Mouse (Mus musculus): ENCODE data around the gene Ids. TPM values are rescaled to one million over a fixed set of nuclear protein-coding genes. Genes with fewer than 3 reads are reported as not detected.

The Ids gene
- total RNA-seq, 2 experiments from 2014 or later, result 350 to 363 TPM

Other genes starting within 250 kb of the Ids start
- 10 to 100 TPM; 11.4 to 12.4 TPM for gene 1110012L19Rik, start 20.8 kb upstream of the Ids start, total RNA-seq (2021)
- 10 to 100 TPM; 51.4 to 64.5 TPM for gene Tmem185a, start 112.1 kb upstream of the Ids start, total RNA-seq (2021)

Measured in left cerebral cortex, postnatal 25 days (tissue).